Mouse (Mus musculus) hindbrain, postnatal 0 days (tissue): ENCODE results near the gene Lrig2. TPM values are rescaled to one million over a fixed set of nuclear protein-coding genes. Genes with fewer than 3 reads are reported as not detected.

Source experiments
- ATAC-seq: fragments of 200-750 bp; cut with Nextera tagmentation; 2 replicates; pipeline ENCODE4 v1.8.0; 2017; ENCODE audit warnings: mild to moderate bottlenecking, moderate TSS enrichment, moderate library complexity
- DNase-seq: peaks from one replicate; pipeline ENCODE4 v3.0.0-alpha.2; 2015; ENCODE audit warnings: low spot score
- H3K27ac ChIP-seq: fragments of 300-500 bp; sonication (generic); 2 replicates; pipeline ENCODE4 v1.5.1; 2014; ENCODE audit warnings: mild to moderate bottlenecking
- H3K27me3 ChIP-seq: fragments of 300-500 bp; sonication (generic); 2 replicates; pipeline ENCODE4 v1.6.1; 2014; ENCODE audit warnings: low read length, mixed read lengths; ENCODE audit not compliant: insufficient read depth
- H3K36me3 ChIP-seq: fragments of 300-500 bp; sonication (generic); 2 replicates; pipeline ENCODE4 v1.6.1; 2014; ENCODE audit warnings: low read length, mixed read lengths; ENCODE audit not compliant: insufficient read depth
- H3K4me1 ChIP-seq: fragments of 300-500 bp; sonication (generic); 2 replicates; pipeline ENCODE4 v1.6.1; 2014; ENCODE audit warnings: antibody characterized with exemption, low read length, mixed read lengths; ENCODE audit not compliant: insufficient read depth
- H3K4me2 ChIP-seq: fragments of 300-500 bp; sonication (generic); 2 replicates; pipeline ENCODE4 v1.6.1; 2014; ENCODE audit warnings: low read depth, mild to moderate bottlenecking, low read length, moderate library complexity, mixed read lengths
- H3K4me3 ChIP-seq: fragments of 300-500 bp; sonication (generic); 2 replicates; pipeline ENCODE4 v1.5.1; 2014; ENCODE audit warnings: low read length
- H3K9ac ChIP-seq: fragments of 300-500 bp; sonication (generic); replicated peaks from 2 replicates; pipeline ENCODE4 v1.6.1; 2014; ENCODE audit warnings: mild to moderate bottlenecking, low read length, moderate library complexity, mixed read lengths
- H3K9me3 ChIP-seq: fragments of 300-500 bp; sonication (generic); 2 replicates; pipeline ENCODE4 v1.6.1; 2016; ENCODE audit warnings: low read length, mixed read lengths
- CTCF ChIP-seq: IDR thresholded peaks from 2 replicates; pipeline ENCODE4 v1.5.1; 2016; ENCODE audit warnings: antibody characterized with exemption, control low read depth, low read depth
- WGBS: fragments of 180-500 bp; shearing (Covaris S2); extraction: QIAGEN DNeasy Blood & Tissue Kit; methylation state at CpG from one replicate; pipeline ENCODE4 v1.1.7; 2014; 5-methylcytosine and 5-hydroxymethylcytosine counted together
- polyA plus RNA-seq: library from polyadenylated mRNA; unstranded; fragments of >200 nt; fragmentation: Nextera tagmentation; extraction: Ambion mirVana; gene quantifications from 2 replicates; pipeline ENCODE4 v1.2.1, GENCODE M21; 2015
- total RNA-seq: library from RNA; depleted of rRNA; stranded (reverse); fragments of >200 nt; gene quantifications from 2 replicates; pipeline ENCODE4 v1.2.3, GENCODE M21; 2014

Lrig2 gene
- total and polyA plus RNA-seq, 2 experiments from 2014 or later, result 15.6 to 35.7 TPM

DNA sequence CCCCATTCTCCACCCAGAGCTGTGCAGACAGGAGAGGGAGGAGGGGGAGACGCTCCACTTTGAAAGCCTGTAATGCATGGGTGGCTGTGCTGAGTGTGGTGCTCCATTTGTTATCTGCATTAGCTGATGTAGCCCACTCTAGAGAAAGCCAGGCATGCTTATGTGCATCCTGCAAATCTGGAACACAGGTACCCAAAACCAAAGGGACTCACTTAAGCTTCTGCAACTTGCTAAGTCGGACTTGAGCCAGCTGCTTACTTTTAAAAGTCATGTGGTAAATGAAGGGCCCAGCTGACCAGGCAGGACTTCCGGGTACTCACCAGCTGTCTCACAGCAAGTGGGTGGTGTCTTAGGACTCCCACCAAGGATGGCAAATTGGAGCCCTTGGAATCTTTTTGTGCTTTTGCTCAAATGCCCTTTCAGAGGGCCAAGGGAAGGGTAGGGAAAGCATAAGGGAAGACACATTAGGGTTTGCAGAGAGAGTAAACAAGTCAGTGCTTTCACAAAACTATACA lies 66.7 kb downstream of the Lrig2 start:
- no peak for TF ChIP-seq CTCF
- no peaks in the 10 kb centered on the region for H3K36me3 ChIP-seq
- no peak overlapping the region for H3K4me2 ChIP-seq
- H3K4me1 ChIP-seq, result 0 out of 2 replicates have a peak, but pooled peaks cover 3% of the 10 kb centered on the region
- H3K4me3 ChIP-seq, result no peak overlapping the region
- DNase-seq, result no peak
- H3K9me3 ChIP-seq, result no peaks in the 10 kb centered on the region
- WGBS, result 67% methylated on average over 3 of the region's 3 CpGs
- H3K27ac ChIP-seq, result no peak overlapping the region
- no peak overlapping the region for H3K9ac ChIP-seq
- ATAC-seq, result no peak
- no peaks in the 10 kb centered on the region for H3K27me3 ChIP-seq

DNA sequence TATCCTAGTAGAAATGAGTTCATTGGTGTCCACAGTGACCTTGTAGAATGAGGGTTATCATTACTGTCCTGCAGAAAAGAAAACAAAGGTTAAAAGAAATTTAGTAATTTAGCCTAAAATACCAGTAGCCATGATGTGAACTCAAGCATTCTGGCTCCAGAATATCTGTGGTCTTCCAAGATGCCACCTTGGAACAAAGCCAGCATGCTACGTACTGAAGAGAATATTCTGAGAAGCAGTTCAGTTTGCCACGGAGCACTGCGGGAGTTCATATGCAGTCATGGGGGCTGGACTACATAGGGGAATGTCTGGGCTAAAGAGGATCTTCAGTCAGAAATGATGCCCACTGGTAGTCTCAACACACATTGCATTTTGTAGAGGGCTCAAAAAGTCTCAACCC lies 67.6 kb downstream of the Lrig2 start:
- DNase-seq (no peak), ATAC-seq (no peak)
- 67% methylated on average over 3 of the region's 3 CpGs for WGBS
- Histone ChIP-seq H3K9me3 (no peaks in the 10 kb centered on the region), H3K9ac (no peak overlapping the region), H3K27ac (no peak overlapping the region), H3K36me3 (no peaks in the 10 kb centered on the region), H3K4me2 (no peak overlapping the region), H3K4me1 (0 out of 2 replicates have a peak, but pooled peaks cover 3% of the 10 kb centered on the region), H3K4me3 (no peak overlapping the region), H3K27me3 (no peaks in the 10 kb centered on the region)
- TF ChIP-seq CTCF, result no peak

DNA sequence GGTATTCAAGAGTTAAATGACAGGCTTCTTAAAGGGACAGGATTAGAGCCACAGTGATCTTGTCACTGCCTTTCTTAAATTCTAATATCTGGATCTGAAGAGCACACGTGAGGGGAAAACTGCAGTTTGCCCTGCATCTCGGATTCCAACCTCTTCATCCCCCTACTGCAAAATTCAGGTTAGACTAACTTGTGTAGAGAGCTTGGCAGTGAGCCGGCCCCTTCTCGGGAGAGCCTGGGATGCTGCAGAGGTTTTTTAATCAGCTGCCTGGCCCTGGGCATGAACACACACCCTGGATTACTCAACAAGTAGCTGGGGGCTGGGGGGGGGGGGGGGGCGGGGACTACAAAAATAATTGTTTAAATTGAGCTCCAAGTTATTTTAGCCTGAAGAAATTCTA lies 69.4 kb downstream of the Lrig2 start:
- H3K27ac ChIP-seq, result peak overlapping the region; percentile 72; the same call in 1 of the 2 replicates
- ATAC-seq, result peak; percentile 16; the same call in 1 of the 2 replicates
- H3K27me3 ChIP-seq, result no peaks in the 10 kb centered on the region
- peak overlapping the region; percentile 45; the same call in 1 of the 2 replicates for H3K9ac ChIP-seq
- H3K9me3 ChIP-seq, result no peaks in the 10 kb centered on the region
- no peak for TF ChIP-seq CTCF
- no peaks in the 10 kb centered on the region for H3K36me3 ChIP-seq
- H3K4me3 ChIP-seq, result peak overlapping the region; percentile 16; the same call in 1 of the 2 replicates
- 19% methylated on average over 5 of the region's 5 CpGs for WGBS
- H3K4me2 ChIP-seq, result peak overlapping the region; percentile 51
- 0 out of 2 replicates have a peak, but pooled peaks cover 3% of the 10 kb centered on the region for H3K4me1 ChIP-seq
- DNase-seq, result no peak

DNA sequence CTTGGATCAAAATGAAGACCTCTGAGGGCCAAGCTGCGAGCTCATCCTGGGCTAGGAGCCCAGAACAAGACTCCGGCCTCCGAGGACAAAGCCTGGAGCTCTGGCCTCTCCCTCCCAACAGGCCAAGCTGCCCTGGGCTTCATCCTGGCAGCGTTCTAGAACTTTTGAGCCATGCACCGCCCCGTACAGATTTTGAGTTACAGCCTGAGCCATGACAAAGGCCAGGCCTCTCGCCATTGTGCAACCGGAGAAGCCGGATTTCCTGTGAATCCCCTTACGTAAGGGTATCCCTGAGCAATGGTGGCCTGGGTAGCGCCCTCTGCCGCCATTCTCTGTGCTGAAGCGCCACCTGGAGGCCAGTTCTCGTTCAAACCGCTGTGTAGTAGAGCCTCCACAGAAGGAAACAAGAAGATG lies 69.8 kb downstream of the Lrig2 start:
- Histone ChIP-seq H3K27me3 (no peaks in the 10 kb centered on the region), H3K4me1 (0 out of 2 replicates have a peak, but pooled peaks cover 3% of the 10 kb centered on the region), H3K4me2 (peak overlapping the region; percentile 51), H3K4me3 (peak overlapping the region; percentile 16), H3K36me3 (no peaks in the 10 kb centered on the region), H3K9ac (peak overlapping the region; percentile 45), H3K27ac (peak overlapping the region; percentile 72), H3K9me3 (no peaks in the 10 kb centered on the region)
- ATAC-seq (peak; percentile 95), DNase-seq (peak; percentile 96)
- WGBS, result 7% methylated on average over 15 of the region's 15 CpGs
- peak; percentile 97 for TF ChIP-seq CTCF

DNA sequence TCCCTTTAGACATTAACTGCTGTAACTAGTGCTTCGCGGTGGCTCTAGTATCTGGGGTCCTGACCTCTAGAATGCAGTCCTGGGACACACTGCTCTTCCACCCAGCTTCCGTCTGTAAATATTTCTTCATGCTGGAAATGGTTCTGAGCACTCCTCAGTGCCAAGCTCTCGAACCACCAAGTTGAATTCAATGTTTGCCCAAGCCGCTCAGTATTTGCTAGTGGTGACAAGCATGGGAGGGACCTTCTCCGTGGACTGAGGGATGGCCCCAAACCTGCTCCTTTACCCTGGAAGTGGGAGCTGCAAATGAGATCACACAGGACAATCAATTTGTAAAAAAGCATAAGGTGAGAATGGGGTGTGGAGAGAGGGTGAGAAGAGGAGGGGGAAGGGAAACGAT lies 70.3 kb downstream of the Lrig2 start:
- peak overlapping the region; percentile 16; the same call in 1 of the 2 replicates for H3K4me3 ChIP-seq
- no peak for DNase-seq

DNA sequence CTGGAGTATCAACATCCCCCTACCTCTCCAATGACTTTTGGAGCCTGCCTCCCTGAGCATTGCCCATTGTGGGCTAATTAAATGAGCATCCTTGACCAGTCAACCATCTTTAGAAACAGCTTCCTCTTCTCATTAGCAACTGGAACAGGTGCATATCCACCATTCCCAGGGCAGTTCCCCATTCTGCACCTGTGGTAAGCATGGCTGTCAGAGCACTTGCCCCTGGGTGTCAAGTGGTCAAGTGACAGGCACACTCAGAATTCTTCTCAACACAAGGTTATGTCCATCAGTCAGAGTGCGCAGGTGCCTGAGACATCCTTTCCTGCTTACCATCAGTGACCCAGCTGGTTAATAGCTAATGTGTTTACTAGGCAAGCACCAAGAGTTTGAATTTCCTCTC lies 72.9 kb downstream of the Lrig2 start:
- no peak overlapping the region for H3K4me2 ChIP-seq
- 0 out of 2 replicates have a peak, but pooled peaks cover 3% of the 10 kb centered on the region for H3K4me1 ChIP-seq
- ATAC-seq (no peak), DNase-seq (no peak)
- H3K27ac ChIP-seq, result no peak overlapping the region
- H3K27me3 ChIP-seq, result no peaks in the 10 kb centered on the region
- WGBS, result 97% methylated on average over 1 of the region's 1 CpGs
- no peak overlapping the region for H3K9ac ChIP-seq
- no peak overlapping the region for H3K4me3 ChIP-seq
- H3K36me3 ChIP-seq, result no peaks in the 10 kb centered on the region
- H3K9me3 ChIP-seq, result no peaks in the 10 kb centered on the region
- no peak for TF ChIP-seq CTCF

More for the DNA sequence above, 70.3 kb downstream of the Lrig2 start:
- no peaks in the 10 kb centered on the region for H3K9me3 ChIP-seq
- no peaks in the 10 kb centered on the region for H3K36me3 ChIP-seq
- H3K4me1 ChIP-seq, result 0 out of 2 replicates have a peak, but pooled peaks cover 3% of the 10 kb centered on the region
- H3K27ac ChIP-seq, result peak overlapping the region; percentile 72
- 83% methylated on average over 7 of the region's 7 CpGs for WGBS
- peak overlapping the region; percentile 45; the same call in 1 of the 2 replicates for H3K9ac ChIP-seq
- H3K27me3 ChIP-seq, result no peaks in the 10 kb centered on the region
- ATAC-seq, result peak; percentile 16
- no peak for TF ChIP-seq CTCF
- H3K4me2 ChIP-seq, result peak overlapping the region; percentile 51

DNA sequence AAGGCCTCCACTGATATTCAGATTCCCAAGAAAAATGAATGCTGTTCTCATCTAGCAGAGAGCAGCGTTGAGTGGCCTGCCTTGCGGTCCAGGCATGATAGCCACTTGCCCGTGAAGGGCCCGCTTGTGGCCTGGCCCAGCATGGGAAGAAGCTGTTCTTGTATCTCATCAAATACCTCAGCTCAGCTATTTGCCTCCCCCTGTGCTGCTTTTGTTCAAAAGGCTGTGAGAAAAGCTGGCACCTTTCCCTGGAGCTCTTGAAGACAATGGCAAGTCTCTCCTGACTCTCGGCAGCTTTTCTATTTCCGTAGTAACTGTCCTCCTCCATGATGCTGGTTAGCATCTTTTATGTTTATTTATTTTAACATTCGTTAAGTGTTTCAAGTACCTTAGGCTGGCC lies 74.1 kb downstream of the Lrig2 start:
- Histone ChIP-seq H3K27ac (no peak overlapping the region), H3K27me3 (no peaks in the 10 kb centered on the region), H3K4me2 (no peak overlapping the region), H3K4me1 (0 out of 2 replicates have a peak, but pooled peaks cover 3% of the 10 kb centered on the region), H3K4me3 (no peak overlapping the region), H3K36me3 (no peaks in the 10 kb centered on the region), H3K9ac (no peak overlapping the region), H3K9me3 (no peaks in the 10 kb centered on the region)
- DNase-seq (no peak), ATAC-seq (no peak)
- 44% methylated on average over 7 of the region's 7 CpGs for WGBS
- no peak for TF ChIP-seq CTCF
